9 mouse cellular contexts compared by ENCODE assay signal in the genomic region with DNA sequence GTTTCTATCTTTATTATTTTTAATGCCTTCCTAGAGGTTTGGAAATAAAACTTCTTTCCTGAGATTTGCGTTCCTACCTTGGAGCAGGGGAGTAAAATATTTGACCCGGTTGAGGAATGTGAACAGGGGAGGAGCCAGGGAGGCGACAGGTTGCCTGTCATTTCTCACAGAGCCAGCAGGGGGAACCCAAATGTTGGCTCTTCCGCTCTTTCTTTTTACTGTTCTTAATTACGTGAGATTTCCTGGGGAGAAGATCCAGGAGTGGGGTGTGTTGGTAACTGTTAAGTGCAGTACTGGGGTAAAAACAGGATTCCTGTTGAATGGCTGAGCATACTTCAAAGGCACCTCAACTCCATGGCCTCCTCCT. TPM values are rescaled to one million over a fixed set of nuclear protein-coding genes. Genes with fewer than 3 reads are reported as not detected.
A peak's percentile ranks its signal among the peaks of the same experiment; 100 is the strongest.
DNase-seq lines count a peak whose midpoint lies in the region; ATAC-seq and TF ChIP-seq lines count a peak whose summit lies in the region.
"Had no signal": no experiment of that assay in that cellular context is flagged by ENCODE, and none has a peak within 500 bp of the region (broad histone marks: within the 10 kb centered on the region; RNA-seq: fewer than 3 reads in every experiment).

No protein-coding gene starts in this region.

- H3K9me3 ChIP-seq in hindbrain, embryonic 11.5 days (ENCODE audit: control insufficient read depth, low read length), result no peaks in the 10 kb centered on the region
- no peaks in the 10 kb centered on the region for H3K9me3 ChIP-seq in hindbrain, embryonic 13.5 days
- no peaks in the 10 kb centered on the region for H3K9me3 ChIP-seq in embryonic facial prominence, embryonic 10.5 days
- no peaks in the 10 kb centered on the region for H3K9me3 ChIP-seq in kidney, embryonic 14.5 days (ENCODE audit: control insufficient read depth, low read length)
- H3K9me3 ChIP-seq in stomach, postnatal 0 days (ENCODE audit: control insufficient read depth, low read length), result no peaks in the 10 kb centered on the region

- no peak overlapping the region for H3K27ac ChIP-seq in hindbrain, embryonic 11.5 days (ENCODE audit: low read depth, low read length)
- no peak overlapping the region for H3K27ac ChIP-seq in hindbrain, embryonic 13.5 days
- H3K27ac ChIP-seq in embryonic facial prominence, embryonic 10.5 days (replicated peaks), result no peak overlapping the region; the same call in 1 of the 2 replicates
- H3K27ac ChIP-seq in kidney, embryonic 14.5 days (ENCODE audit: low read depth, low read length), result no peak overlapping the region
- H3K27ac ChIP-seq in stomach, postnatal 0 days (replicated peaks), result no peak overlapping the region; the same call in 1 of the 2 replicates
- H3K27ac ChIP-seq: macrophage had no signal

- H3K27me3 ChIP-seq in hindbrain, embryonic 11.5 days (ENCODE audit: control insufficient read depth, insufficient read depth, low read length), result no peaks in the 10 kb centered on the region
- H3K27me3 ChIP-seq in hindbrain, embryonic 13.5 days, result no peaks in the 10 kb centered on the region
- H3K27me3 ChIP-seq in embryonic facial prominence, embryonic 10.5 days (replicated peaks; ENCODE audit: low read depth, poor library complexity, severe bottlenecking), result no peaks in the 10 kb centered on the region
- no peaks in the 10 kb centered on the region for H3K27me3 ChIP-seq in kidney, embryonic 14.5 days (ENCODE audit: control insufficient read depth, insufficient read depth, low read length)
- H3K27me3 ChIP-seq in stomach, postnatal 0 days (ENCODE audit: control insufficient read depth, insufficient read depth, low read length), result no peaks in the 10 kb centered on the region

- ATAC-seq in hindbrain, embryonic 11.5 days (ENCODE audit: low FRiP score), result no peak
- no peak for ATAC-seq in hindbrain, embryonic 13.5 days (ENCODE audit: low FRiP score)
- peak; percentile 48; the same call in 1 of the 2 replicates for ATAC-seq in kidney, embryonic 14.5 days (ENCODE audit: low FRiP score, low TSS enrichment)
- ATAC-seq in stomach, postnatal 0 days (ENCODE audit: low FRiP score, low TSS enrichment), result no peak

- WGBS in hindbrain, embryonic 11.5 days, result 22% methylated on average over 5 of the region's 5 CpGs
- 19% methylated on average over 5 of the region's 5 CpGs for WGBS in hindbrain, embryonic 13.5 days
- 11% methylated on average over 5 of the region's 5 CpGs for WGBS in embryonic facial prominence, embryonic 10.5 days
- WGBS in kidney, embryonic 14.5 days, result 12% methylated on average over 5 of the region's 5 CpGs
- 8% methylated on average over 5 of the region's 5 CpGs for WGBS in stomach, postnatal 0 days

- H3K36me3 ChIP-seq in hindbrain, embryonic 11.5 days (ENCODE audit: control insufficient read depth, insufficient read depth, low read length), result 0 out of 2 replicates have a peak, but pooled peaks cover 4% of the 10 kb centered on the region
- peaks cover 66% of the 10 kb centered on the region for H3K36me3 ChIP-seq in hindbrain, embryonic 13.5 days
- peaks cover 62% of the 10 kb centered on the region for H3K36me3 ChIP-seq in embryonic facial prominence, embryonic 10.5 days (replicated peaks)
- H3K36me3 ChIP-seq in kidney, embryonic 14.5 days (ENCODE audit: control insufficient read depth, insufficient read depth, low read length), result peaks cover 33% of the 10 kb centered on the region
- peaks cover 8% of the 10 kb centered on the region; the same call in 1 of the 2 replicates for H3K36me3 ChIP-seq in stomach, postnatal 0 days (ENCODE audit: control insufficient read depth, insufficient read depth, low read length)

- peak; percentile 65 for DNase-seq in hindbrain, embryonic 11.5 days (ENCODE audit: low spot score)
- DNase-seq in ES-CJ7 (ENCODE audit: low read depth, low spot score), result peak; percentile 77
- peak; percentile 67 for DNase-seq in embryonic facial prominence, embryonic 10.5 days (ENCODE audit: low spot score)
- DNase-seq in lung, postnatal 10 days, result peak; percentile 73
- peak; percentile 66 for DNase-seq in stomach, postnatal 0 days (ENCODE audit: low spot score)
- DNase-seq in layer of hippocampus, postnatal 14 days (ENCODE audit: low spot score in 2 of 2), result no peak

- TF ChIP-seq CTCF in stomach, postnatal 0 days (IDR thresholded peaks at IDR 0.05; ENCODE audit: low read depth), result peak; percentile 77

- H3K4me2 ChIP-seq in hindbrain, embryonic 11.5 days (replicated peaks; ENCODE audit: low read depth, low read length), result no peak overlapping the region
- H3K4me2 ChIP-seq in hindbrain, embryonic 13.5 days, result no peak overlapping the region
- H3K4me2 ChIP-seq in kidney, embryonic 14.5 days (replicated peaks; ENCODE audit: low read depth, low read length), result no peak overlapping the region
- no peak overlapping the region for H3K4me2 ChIP-seq in stomach, postnatal 0 days (replicated peaks; ENCODE audit: low read depth)

- H3K4me3 ChIP-seq in hindbrain, embryonic 11.5 days (ENCODE audit: low read depth, low read length), result no peak overlapping the region
- no peak overlapping the region for H3K4me3 ChIP-seq in hindbrain, embryonic 13.5 days
- no peak overlapping the region for H3K4me3 ChIP-seq in embryonic facial prominence, embryonic 10.5 days
- H3K4me3 ChIP-seq in kidney, embryonic 14.5 days (ENCODE audit: low read length), result no peak overlapping the region
- no peak overlapping the region for H3K4me3 ChIP-seq in stomach, postnatal 0 days (ENCODE audit: low read depth, low read length)

- 0 out of 2 replicates have a peak overlapping the region, but pooled peaks have one; percentile 4 for H3K9ac ChIP-seq in hindbrain, embryonic 11.5 days (ENCODE audit: low read depth, low read length)
- H3K9ac ChIP-seq in hindbrain, embryonic 13.5 days, result no peak overlapping the region
- no peak overlapping the region for H3K9ac ChIP-seq in kidney, embryonic 14.5 days (ENCODE audit: low read depth, low read length)
- no peak overlapping the region for H3K9ac ChIP-seq in stomach, postnatal 0 days (ENCODE audit: low read length)

- TF ChIP-seq EP300 in stomach, postnatal 0 days (optimal IDR thresholded peaks at IDR 0.05), result no peak

- H3K4me1 ChIP-seq in hindbrain, embryonic 11.5 days (replicated peaks; ENCODE audit: control insufficient read depth, insufficient read depth, low read length), result no peaks in the 10 kb centered on the region
- H3K4me1 ChIP-seq in hindbrain, embryonic 13.5 days (replicated peaks), result no peaks in the 10 kb centered on the region
- H3K4me1 ChIP-seq in embryonic facial prominence, embryonic 10.5 days, result peaks cover 11% of the 10 kb centered on the region
- no peaks in the 10 kb centered on the region; the same call in 1 of the 2 replicates for H3K4me1 ChIP-seq in kidney, embryonic 14.5 days (ENCODE audit: control insufficient read depth, insufficient read depth, low read length)
- no peaks in the 10 kb centered on the region for H3K4me1 ChIP-seq in stomach, postnatal 0 days (replicated peaks; ENCODE audit: control insufficient read depth, insufficient read depth)

RNA-seq across cellular contexts. Expression of a gene that starts 10.9 kb away (rescaled TPM):
- 1.6 and 2.1 TPM in 2 replicates for polyA plus RNA-seq in hindbrain, embryonic 11.5 days (2014; fragmentation: Nextera tagmentation; extraction: Ambion mirVana)
- polyA plus RNA-seq in hindbrain, embryonic 13.5 days (2015; fragmentation: Nextera tagmentation; extraction: Ambion mirVana), result 0.31 and 0.38 TPM in 2 replicates
- polyA plus RNA-seq in embryonic facial prominence, embryonic 10.5 days (2016; fragmentation: Nextera tagmentation; extraction: Ambion mirVana), result 1.3 and 1.4 TPM in 2 replicates
- 3.7 and 4.3 TPM in 2 replicates for polyA plus RNA-seq in kidney, embryonic 14.5 days (2014; fragmentation: Nextera tagmentation; extraction: Ambion mirVana)
- polyA plus RNA-seq in stomach, postnatal 0 days (2015; fragmentation: Nextera tagmentation; extraction: Ambion mirVana), result 57.2 and 63.1 TPM in 2 replicates
- total RNA-seq in layer of hippocampus, postnatal 14 days (2021), result under 1 TPM; 0.51 to 0.95 TPM

RNA-seq across cellular contexts. Expression of a gene that starts 14.2 kb away (rescaled TPM):
- 31.0 and 31.3 TPM in 2 replicates for polyA plus RNA-seq in hindbrain, embryonic 11.5 days (2014; fragmentation: Nextera tagmentation; extraction: Ambion mirVana)
- 50.3 and 51.8 TPM in 2 replicates for polyA plus RNA-seq in hindbrain, embryonic 13.5 days (2015; fragmentation: Nextera tagmentation; extraction: Ambion mirVana)
- 27.3 and 29.1 TPM in 2 replicates for polyA plus RNA-seq in embryonic facial prominence, embryonic 10.5 days (2016; fragmentation: Nextera tagmentation; extraction: Ambion mirVana)
- 15.4 and 22.1 TPM in 2 replicates for polyA plus RNA-seq in kidney, embryonic 14.5 days (2014; fragmentation: Nextera tagmentation; extraction: Ambion mirVana)
- 10.1 and 11.7 TPM in 2 replicates for polyA plus RNA-seq in stomach, postnatal 0 days (2015; fragmentation: Nextera tagmentation; extraction: Ambion mirVana)
- total RNA-seq in layer of hippocampus, postnatal 14 days (2021), result 10 to 100 TPM; 26.8 to 26.9 TPM

RNA-seq across cellular contexts. Expression of a gene that starts 14.9 kb away (rescaled TPM):
- polyA plus RNA-seq in hindbrain, embryonic 11.5 days (2014; fragmentation: Nextera tagmentation; extraction: Ambion mirVana), result 42.2 and 46.5 TPM in 2 replicates
- 42.2 and 43.0 TPM in 2 replicates for polyA plus RNA-seq in hindbrain, embryonic 13.5 days (2015; fragmentation: Nextera tagmentation; extraction: Ambion mirVana)
- polyA plus RNA-seq in embryonic facial prominence, embryonic 10.5 days (2016; fragmentation: Nextera tagmentation; extraction: Ambion mirVana), result 36.3 and 37.1 TPM in 2 replicates
- 33.0 and 40.9 TPM in 2 replicates for polyA plus RNA-seq in kidney, embryonic 14.5 days (2014; fragmentation: Nextera tagmentation; extraction: Ambion mirVana)
- 55.9 and 64.1 TPM in 2 replicates for polyA plus RNA-seq in stomach, postnatal 0 days (2015; fragmentation: Nextera tagmentation; extraction: Ambion mirVana)
- total RNA-seq in layer of hippocampus, postnatal 14 days (2021), result 10 to 100 TPM; 26.2 to 28.5 TPM

RNA-seq across cellular contexts. Expression of a gene that starts 18.5 kb away (rescaled TPM):
- polyA plus RNA-seq in hindbrain, embryonic 11.5 days (2014; fragmentation: Nextera tagmentation; extraction: Ambion mirVana), result 101 and 105 TPM in 2 replicates
- 91.8 and 93.7 TPM in 2 replicates for polyA plus RNA-seq in hindbrain, embryonic 13.5 days (2015; fragmentation: Nextera tagmentation; extraction: Ambion mirVana)
- polyA plus RNA-seq in embryonic facial prominence, embryonic 10.5 days (2016; fragmentation: Nextera tagmentation; extraction: Ambion mirVana), result 125 TPM in 2 replicates
- 103 and 154 TPM in 2 replicates for polyA plus RNA-seq in kidney, embryonic 14.5 days (2014; fragmentation: Nextera tagmentation; extraction: Ambion mirVana)
- 75.0 and 80.3 TPM in 2 replicates for polyA plus RNA-seq in stomach, postnatal 0 days (2015; fragmentation: Nextera tagmentation; extraction: Ambion mirVana)
- 10 to 100 TPM; 60.8 to 62.0 TPM for total RNA-seq in layer of hippocampus, postnatal 14 days (2021)

RNA-seq across cellular contexts. Expression of a gene that starts 45.1 kb away (rescaled TPM):
- 0.61 and 0.73 TPM in 2 replicates for polyA plus RNA-seq in hindbrain, embryonic 11.5 days (2014; fragmentation: Nextera tagmentation; extraction: Ambion mirVana)
- polyA plus RNA-seq in hindbrain, embryonic 13.5 days (2015; fragmentation: Nextera tagmentation; extraction: Ambion mirVana), result 0.13 and 0.25 TPM in 2 replicates
- 0.99 and 2.0 TPM in 2 replicates for polyA plus RNA-seq in embryonic facial prominence, embryonic 10.5 days (2016; fragmentation: Nextera tagmentation; extraction: Ambion mirVana)
- 2.1 and 2.4 TPM in 2 replicates for polyA plus RNA-seq in kidney, embryonic 14.5 days (2014; fragmentation: Nextera tagmentation; extraction: Ambion mirVana)
- 16.6 and 16.8 TPM in 2 replicates for polyA plus RNA-seq in stomach, postnatal 0 days (2015; fragmentation: Nextera tagmentation; extraction: Ambion mirVana)
- total RNA-seq in layer of hippocampus, postnatal 14 days (2021), result under 1 TPM in 1 of 2 experiments, not detected in 1; 0.46 TPM
- polyA plus RNA-seq: macrophage had no signal

Comparison
In these comparisons a context has a peak if more than half of its experiments do, and no peak if none do; other contexts are left out.
1. DNase-seq: peak in hindbrain, embryonic 11.5 days (single experiment), ES-CJ7 (single experiment), embryonic facial prominence, embryonic 10.5 days (single experiment), lung, postnatal 10 days (single experiment) and stomach, postnatal 0 days (single experiment); none in layer of hippocampus, postnatal 14 days (0 of 2).
2. RNA of a gene that starts 10.9 kb away (polyA plus RNA-seq): 57.2 to 63.1 TPM in stomach, postnatal 0 days; 3.7 to 4.3 TPM in kidney, embryonic 14.5 days, 1.6 to 2.1 TPM in hindbrain, embryonic 11.5 days, 1.3 to 1.4 TPM in embryonic facial prominence, embryonic 10.5 days and 0.31 to 0.38 TPM in hindbrain, embryonic 13.5 days; every median in the first group is over 10 times any median in the second.